Mouse (Mus musculus) induced T-regulatory cell, adult 2 months (primary cell): Measurements from ENCODE around the gene Zfp981.
"Not testable (repeated sequence)": the region's sequence is repeated elsewhere in the genome, so short reads cannot be mapped to it uniquely, and the experiment has no call there.

Source experiments
- DNase-seq: peaks from one replicate; pipeline ENCODE4 v3.0.0-alpha.2; 2012; ENCODE audit warnings: low read depth

The Zfp981 gene

GRCm38 (mm10) chr4:146485183-146485939 is 16.5 kb upstream of the Zfp981 start:
- DNase-seq = not testable (repeated sequence)

GRCm38 (mm10) chr4:146486753-146487152 is 15.1 kb upstream of the Zfp981 start:
- DNase-seq = not testable (repeated sequence)

- DNase-seq = not testable (repeated sequence)
These were observed 12.6 kb upstream of the Zfp981 start for GRCm38 (mm10) chr4:146489196-146489595.

- DNase-seq = not testable (repeated sequence)
These were observed 9.8 kb upstream of the Zfp981 start for GRCm38 (mm10) chr4:146491993-146492392.

GRCm38 (mm10) chr4:146492439-146492838 is 9.4 kb upstream of the Zfp981 start:
- DNase-seq = no peak

GRCm38 (mm10) chr4:146492851-146493250 is 9.0 kb upstream of the Zfp981 start:
- no peak for DNase-seq

GRCm38 (mm10) chr4:146493319-146493907 is 8.4 kb upstream of the Zfp981 start:
- not testable (repeated sequence) for DNase-seq

- DNase-seq = no peak
These were observed 6.8 kb upstream of the Zfp981 start for GRCm38 (mm10) chr4:146494980-146495379.

GRCm38 (mm10) chr4:146497695-146498275 is 4.0 kb upstream of the Zfp981 start:
- DNase-seq = not testable (repeated sequence)

GRCm38 (mm10) chr4:146509029-146509428 is 7.2 kb downstream of the Zfp981 start:
- DNase-seq = not testable (repeated sequence)

- not testable (repeated sequence) for DNase-seq
These were observed 10.0 kb downstream of the Zfp981 start for GRCm38 (mm10) chr4:146511871-146512270.

GRCm38 (mm10) chr4:146516474-146516873 is 14.6 kb downstream of the Zfp981 start:
- DNase-seq = no peak

- not testable (repeated sequence) for DNase-seq
These were observed 15.3 kb downstream of the Zfp981 start for GRCm38 (mm10) chr4:146517150-146517549.

GRCm38 (mm10) chr4:146520723-146521122 is 18.9 kb downstream of the Zfp981 start:
- DNase-seq = no peak

- DNase-seq = no peak
These were observed 32.7 kb downstream of the Zfp981 start for GRCm38 (mm10) chr4:146534574-146534973.

GRCm38 (mm10) chr4:146535883-146536282 is 34.1 kb downstream of the Zfp981 start:
- no peak for DNase-seq

- not testable (repeated sequence) for DNase-seq
These were observed 78.4 kb downstream of the Zfp981 start for GRCm38 (mm10) chr4:146579905-146580873.
